Mouse (Mus musculus) midbrain, embryonic 14.5 days (tissue): ENCODE measurements around the gene Ralb. TPM values are rescaled to one million over a fixed set of nuclear protein-coding genes. Genes with fewer than 3 reads are reported as not detected.

Experiments
- ATAC-seq: fragments of 200-750 bp; cut with Nextera tagmentation; 2 replicates; pipeline ENCODE4 v1.8.0; 2017; ENCODE audit warnings: moderate number of reproducible peaks, moderate library complexity; ENCODE audit not compliant: low FRiP score, low TSS enrichment
- DNase-seq: peaks from one replicate; pipeline ENCODE4 v3.0.0-alpha.2; 2015
- H3K27ac ChIP-seq: fragments of 300-500 bp; sonication (generic); replicated peaks from 2 replicates; pipeline ENCODE4 v1.5.1; 2014; ENCODE audit warnings: mild to moderate bottlenecking, low read depth, low read length, moderate library complexity
- H3K27me3 ChIP-seq: fragments of 300-500 bp; sonication (generic); 2 replicates; pipeline ENCODE4 v1.6.1; 2014; ENCODE audit warnings: low read length, control low read depth, mixed read lengths; ENCODE audit not compliant: control insufficient read depth, insufficient read depth
- H3K36me3 ChIP-seq: fragments of 300-500 bp; sonication (generic); 2 replicates; pipeline ENCODE4 v1.6.1; 2014; ENCODE audit warnings: low read length, control low read depth; ENCODE audit not compliant: control insufficient read depth, insufficient read depth
- H3K4me1 ChIP-seq: fragments of 300-500 bp; sonication (generic); 2 replicates; pipeline ENCODE4 v1.6.1; 2014; ENCODE audit warnings: mild to moderate bottlenecking, antibody characterized with exemption, low read length, control low read depth; ENCODE audit not compliant: control insufficient read depth, insufficient read depth
- H3K4me2 ChIP-seq: fragments of 300-500 bp; sonication (generic); 2 replicates; pipeline ENCODE4 v1.6.1; 2014; ENCODE audit warnings: mild to moderate bottlenecking, low read length, moderate library complexity
- H3K4me3 ChIP-seq: fragments of 300-500 bp; sonication (generic); replicated peaks from 2 replicates; pipeline ENCODE4 v1.5.1; 2014; ENCODE audit warnings: low read depth, low read length
- H3K9ac ChIP-seq: fragments of 300-500 bp; sonication (generic); replicated peaks from 2 replicates; pipeline ENCODE4 v1.6.1; 2014; ENCODE audit warnings: mild to moderate bottlenecking, low read length, moderate library complexity
- H3K9me3 ChIP-seq: fragments of 300-500 bp; sonication (generic); 2 replicates; pipeline ENCODE4 v1.6.1; 2016; ENCODE audit warnings: low read length, control low read depth, mixed read lengths; ENCODE audit not compliant: control insufficient read depth
- WGBS: fragments of 180-500 bp; shearing (Covaris S2); extraction: QIAGEN DNeasy Blood & Tissue Kit; methylation state at CpG from one replicate; pipeline ENCODE4 v1.1.7; 2014; 5-methylcytosine and 5-hydroxymethylcytosine counted together
- polyA plus RNA-seq: library from polyadenylated mRNA; unstranded; fragments of >200 nt; fragmentation: Nextera tagmentation; extraction: Ambion mirVana; gene quantifications from 2 replicates; pipeline ENCODE4 v1.2.1, GENCODE M21; 2014

Gene Ralb
- polyA plus RNA-seq, 1 experiment from 2014 or later, result 49.6 TPM

GRCm38 (mm10) chr1:119533093-119533805, 28.7 kb upstream of the Ralb start:
- H3K9me3 ChIP-seq, result no peaks in the 10 kb centered on the region
- no peak overlapping the region for H3K9ac ChIP-seq
- WGBS, result 88% methylated on average over 18 of the region's 18 CpGs
- H3K4me1 ChIP-seq, result no peaks in the 10 kb centered on the region
- no peaks in the 10 kb centered on the region for H3K27me3 ChIP-seq
- H3K36me3 ChIP-seq, result peaks cover 16% of the 10 kb centered on the region
- no peak overlapping the region for H3K4me3 ChIP-seq
- H3K4me2 ChIP-seq, result no peak overlapping the region
- no peak overlapping the region for H3K27ac ChIP-seq
- DNase-seq, result peak; percentile 57
- 0 out of 2 replicates have a peak, but pooled peaks have one; percentile 31 for ATAC-seq

GRCm38 (mm10) chr1:119532165-119532564, 27.6 kb upstream of the Ralb start:
- Histone ChIP-seq H3K27me3 (no peaks in the 10 kb centered on the region), H3K36me3 (peaks cover 18% of the 10 kb centered on the region), H3K9ac (no peak overlapping the region), H3K27ac (no peak overlapping the region), H3K4me3 (no peak overlapping the region), H3K4me2 (no peak overlapping the region), H3K9me3 (no peaks in the 10 kb centered on the region), H3K4me1 (0 out of 2 replicates have a peak, but pooled peaks cover 3% of the 10 kb centered on the region)
- DNase-seq, result no peak
- peak; percentile 62 for ATAC-seq
- WGBS, result 98% methylated on average over 6 of the region's 6 CpGs

- WGBS, result 94% methylated on average over 13 of the region's 13 CpGs
Measured at GRCm38 (mm10) chr1:119530941-119531340, 26.3 kb upstream of the Ralb start.

GRCm38 (mm10) chr1:119525689-119526591, 21.3 kb upstream of the Ralb start, which contains the start of gene Tmem185b:
Gene Tmem185b (plus strand): TSS chr1:119526160.
- 2% methylated on average over 76 of the region's 82 CpGs for WGBS
- peak within 1 kb of the TSS; percentile 85 for H3K27ac ChIP-seq
- H3K9me3 ChIP-seq, result no peaks in the 10 kb centered on the region
- H3K4me3 ChIP-seq, result peak within 1 kb of the TSS; percentile 66
- peaks cover 24% of the 10 kb centered on the region for H3K4me1 ChIP-seq
- H3K36me3 ChIP-seq, result peaks cover 18% of the 10 kb centered on the region
- ATAC-seq, result peak; percentile 96
- peak; percentile 92 for DNase-seq
- peak within 1 kb of the TSS; percentile 86 for H3K4me2 ChIP-seq
- H3K27me3 ChIP-seq, result no peaks in the 10 kb centered on the region
- H3K9ac ChIP-seq, result peak within 1 kb of the TSS; percentile 79

More at GRCm38 (mm10) chr1:119530941-119531340, 26.3 kb upstream of the Ralb start:
- H3K4me3 ChIP-seq, result no peak overlapping the region
- ATAC-seq (no peak), DNase-seq (no peak)
- no peak overlapping the region for H3K4me2 ChIP-seq
- H3K9ac ChIP-seq, result no peak overlapping the region
- H3K9me3 ChIP-seq, result no peaks in the 10 kb centered on the region
- H3K4me1 ChIP-seq, result peaks cover 11% of the 10 kb centered on the region
- peaks cover 18% of the 10 kb centered on the region for H3K36me3 ChIP-seq
- no peaks in the 10 kb centered on the region for H3K27me3 ChIP-seq
- no peak overlapping the region for H3K27ac ChIP-seq

- Histone ChIP-seq H3K27me3 (no peaks in the 10 kb centered on the region), H3K4me2 (peak overlapping the region; percentile 86), H3K9ac (peak overlapping the region; percentile 79), H3K36me3 (peaks cover 17% of the 10 kb centered on the region), H3K4me1 (peaks cover 27% of the 10 kb centered on the region), H3K4me3 (peak overlapping the region; percentile 66), H3K27ac (no peak overlapping the region), H3K9me3 (no peaks in the 10 kb centered on the region)
- no peak for ATAC-seq
- 11% methylated on average over 5 of the region's 5 CpGs for WGBS
- DNase-seq, result peak; percentile 73
Measured at GRCm38 (mm10) chr1:119525004-119525444, 20.4 kb upstream of the Ralb start.

GRCm38 (mm10) chr1:119523826-119524225, 19.2 kb upstream of the Ralb start:
- no peak for DNase-seq
- 96% methylated on average over 7 of the region's 7 CpGs for WGBS
- H3K27me3 ChIP-seq, result no peaks in the 10 kb centered on the region
- H3K4me2 ChIP-seq, result no peak overlapping the region
- H3K27ac ChIP-seq, result no peak overlapping the region
- no peak overlapping the region for H3K9ac ChIP-seq
- no peaks in the 10 kb centered on the region for H3K9me3 ChIP-seq
- peaks cover 27% of the 10 kb centered on the region for H3K4me1 ChIP-seq
- no peak overlapping the region for H3K4me3 ChIP-seq
- no peak for ATAC-seq
- H3K36me3 ChIP-seq, result peaks cover 5% of the 10 kb centered on the region

GRCm38 (mm10) chr1:119523369-119523768, 18.8 kb upstream of the Ralb start:
- no peak overlapping the region for H3K4me3 ChIP-seq
- H3K27ac ChIP-seq, result no peak overlapping the region
- no peaks in the 10 kb centered on the region for H3K27me3 ChIP-seq
- peaks cover 27% of the 10 kb centered on the region for H3K4me1 ChIP-seq
- H3K9me3 ChIP-seq, result no peaks in the 10 kb centered on the region
- no peak overlapping the region for H3K9ac ChIP-seq
- 82% methylated on average over 7 of the region's 7 CpGs for WGBS
- H3K36me3 ChIP-seq, result peaks cover 2% of the 10 kb centered on the region; the same call in 1 of the 2 replicates
- ATAC-seq (no peak), DNase-seq (no peak)
- H3K4me2 ChIP-seq, result no peak overlapping the region

- H3K9me3 ChIP-seq, result no peaks in the 10 kb centered on the region
- no peaks in the 10 kb centered on the region for H3K36me3 ChIP-seq
- H3K27me3 ChIP-seq, result no peaks in the 10 kb centered on the region
- H3K4me2 ChIP-seq, result no peak overlapping the region
- 81% methylated on average over 4 of the region's 4 CpGs for WGBS
- no peak for ATAC-seq
- DNase-seq, result no peak
- H3K4me3 ChIP-seq, result no peak overlapping the region
- peaks cover 27% of the 10 kb centered on the region for H3K4me1 ChIP-seq
- H3K27ac ChIP-seq, result no peak overlapping the region
- H3K9ac ChIP-seq, result no peak overlapping the region
Measured at GRCm38 (mm10) chr1:119522726-119523125, 18.1 kb upstream of the Ralb start.
